Mouse (Mus musculus) MEL (cell line): Measurements from ENCODE around the gene Snx29. TPM values are rescaled to one million over a fixed set of nuclear protein-coding genes. Genes with fewer than 3 reads are reported as not detected.

Experiments used
- DNase-seq: peaks from one replicate; pipeline ENCODE4 v3.0.0; 2011; ENCODE audit warnings: low read depth, low spot score
- H3K27ac ChIP-seq: 2 replicates; pipeline ENCODE4 v1.5.1; 2012; ENCODE audit warnings: low read depth, mild to moderate bottlenecking, control low read depth, low read length, moderate library complexity; ENCODE audit not compliant: control insufficient read depth
- H3K27me3 ChIP-seq, 2 experiments: fragments of 150-350 bp in 1 of 2; sonication (generic) in 1 of 2; 2 replicates each; pipeline ENCODE4 v1.6.1; 2012; ENCODE audit warnings: low read length in 2 of 2, mild to moderate bottlenecking in 2 of 2, improper control_type of control experiment in 1 of 2, moderate library complexity in 1 of 2; ENCODE audit not compliant: insufficient read depth in 2 of 2, control insufficient read depth in 1 of 2
- H3K36me3 ChIP-seq, 2 experiments: 2 replicates each; pipeline ENCODE4 v1.6.1; 2012 to 2014; ENCODE audit warnings: low read length in 2 of 2, improper control_type of control experiment in 1 of 2, inconsistent platforms in 1 of 2, mild to moderate bottlenecking in 1 of 2; ENCODE audit not compliant: insufficient read depth in 2 of 2, control insufficient read depth in 1 of 2
- H3K4me1 ChIP-seq, 2 experiments: fragments of 150-350 bp in 1 of 2; sonication (generic) in 1 of 2; 2 replicates each; pipeline ENCODE4 v1.6.1; 2012; ENCODE audit warnings: low read length in 2 of 2, improper control_type of control experiment in 1 of 2, mild to moderate bottlenecking in 1 of 2; ENCODE audit not compliant: insufficient read depth in 2 of 2, control insufficient read depth in 1 of 2
- H3K4me3 ChIP-seq, 2 experiments: fragments of 150-350 bp in 1 of 2; sonication (generic) in 1 of 2; 2 replicates each; pipeline ENCODE4 v1.5.1; 2012; ENCODE audit warnings: low read depth in 2 of 2, low read length in 2 of 2, mild to moderate bottlenecking in 2 of 2, moderate library complexity in 2 of 2, control low read depth in 1 of 2, improper control_type of control experiment in 1 of 2; ENCODE audit not compliant: control insufficient read depth in 1 of 2, insufficient read depth in 1 of 2
- H3K79me2 ChIP-seq: 2 replicates; pipeline ENCODE4 v1.6.1; 2012; ENCODE audit warnings: mild to moderate bottlenecking, low read length, moderate library complexity; ENCODE audit not compliant: control insufficient read depth, poor library complexity, insufficient read depth
- H3K9ac ChIP-seq: 2 replicates; pipeline ENCODE4 v1.6.1; 2012; ENCODE audit warnings: low read depth, mild to moderate bottlenecking, control low read depth, low read length, moderate library complexity; ENCODE audit not compliant: control insufficient read depth, poor library complexity, severe bottlenecking
- H3K9me3 ChIP-seq: fragments of 150-350 bp; sonication (generic); replicated peaks from 2 replicates; pipeline ENCODE4 v1.6.1; 2012; ENCODE audit warnings: mild to moderate bottlenecking, low read length, improper control_type of control experiment, moderate library complexity; ENCODE audit not compliant: insufficient read depth
- ELF1 ChIP-seq: IDR thresholded peaks from 2 replicates; pipeline ENCODE4 v1.6.1; 2014; ENCODE audit warnings: low read depth, mild to moderate bottlenecking, inconsistent platforms, low read length, improper control_type of control experiment, moderate library complexity
- EP300 ChIP-seq, 2 experiments: IDR thresholded peaks; 2 replicates each; pipeline ENCODE4 v1.6.1; 2011; ENCODE audit warnings: improper control_type of control experiment in 2 of 2, low read length in 2 of 2, low read depth in 1 of 2, mild to moderate bottlenecking in 1 of 2
- GABPA ChIP-seq: IDR thresholded peaks from 2 replicates; pipeline ENCODE4 v1.6.1; 2012; ENCODE audit warnings: low read depth, mild to moderate bottlenecking, inconsistent platforms, low read length, improper control_type of control experiment, moderate library complexity
- JUND ChIP-seq: IDR thresholded peaks from 2 replicates; pipeline ENCODE4 v1.6.1; 2011; ENCODE audit warnings: low read depth, mild to moderate bottlenecking, improper control_type of control experiment, low read length
- KAT2A ChIP-seq: conservative IDR thresholded peaks from 2 replicates; pipeline ENCODE4 v1.6.1; 2012; ENCODE audit warnings: low read depth, low read length, improper control_type of control experiment, inconsistent platforms
- MAFK ChIP-seq: IDR thresholded peaks from 2 replicates; pipeline ENCODE4 v1.6.1; 2011; ENCODE audit warnings: low read depth, mild to moderate bottlenecking, low read length, improper control_type of control experiment, borderline replicate concordance
- MAX ChIP-seq: IDR thresholded peaks from 2 replicates; pipeline ENCODE4 v1.6.1; 2011; ENCODE audit warnings: low read length, improper control_type of control experiment
- MAZ ChIP-seq: IDR thresholded peaks from 2 replicates; pipeline ENCODE4 v1.6.1; 2012; ENCODE audit warnings: low read depth, mild to moderate bottlenecking, inconsistent platforms, low read length, improper control_type of control experiment
- MEF2A ChIP-seq: IDR thresholded peaks from 2 replicates; pipeline ENCODE4 v1.6.1; 2014; ENCODE audit warnings: low read depth, mild to moderate bottlenecking, inconsistent platforms, low read length, improper control_type of control experiment; ENCODE audit not compliant: poor library complexity, insufficient replicate concordance, severe bottlenecking; ENCODE audit errors: extremely low read depth
- MXI1 ChIP-seq: IDR thresholded peaks from 2 replicates; pipeline ENCODE4 v1.6.1; 2011; ENCODE audit warnings: mild to moderate bottlenecking, low read depth, low read length, improper control_type of control experiment
- MYB ChIP-seq: IDR thresholded peaks from 2 replicates; pipeline ENCODE4 v1.6.1; 2011; ENCODE audit warnings: mild to moderate bottlenecking, low read depth, low read length, improper control_type of control experiment
- MYC ChIP-seq: IDR thresholded peaks from 2 replicates; pipeline ENCODE4 v1.6.1; 2011; ENCODE audit warnings: low read depth, mild to moderate bottlenecking, low read length, improper control_type of control experiment, moderate library complexity
- NELFE ChIP-seq: IDR thresholded peaks from 2 replicates; pipeline ENCODE4 v1.6.1; 2011; ENCODE audit warnings: low read depth, low read length, improper control_type of control experiment
- NRF1 ChIP-seq: IDR thresholded peaks from 2 replicates; pipeline ENCODE4 v1.6.1; 2014; ENCODE audit warnings: low read depth, mild to moderate bottlenecking, inconsistent platforms, low read length, improper control_type of control experiment, moderate library complexity; ENCODE audit not compliant: poor library complexity, insufficient read depth, severe bottlenecking
- POLR2AphosphoS2 ChIP-seq: IDR thresholded peaks from 2 replicates; pipeline ENCODE4 v1.6.1; 2011; ENCODE audit warnings: low read length, improper control_type of control experiment
- POLR2AphosphoS5 ChIP-seq: IDR thresholded peaks from 2 replicates; pipeline ENCODE4 v1.6.1; 2012; ENCODE audit warnings: low read depth, borderline replicate concordance, mild to moderate bottlenecking, inconsistent platforms, low read length, moderate library complexity, mixed read lengths
- RAD21 ChIP-seq: IDR thresholded peaks from 2 replicates; pipeline ENCODE4 v1.6.1; 2011; ENCODE audit warnings: mild to moderate bottlenecking, low read depth, low read length, improper control_type of control experiment
- RCOR1 ChIP-seq: IDR thresholded peaks from 2 replicates; pipeline ENCODE4 v1.6.1; 2012; ENCODE audit warnings: low read depth, mild to moderate bottlenecking, inconsistent platforms, low read length, improper control_type of control experiment
- SIN3A ChIP-seq: IDR thresholded peaks from 2 replicates; pipeline ENCODE4 v1.6.1; 2012; ENCODE audit warnings: low read length, improper control_type of control experiment, inconsistent platforms
- SMC3 ChIP-seq: IDR thresholded peaks from 2 replicates; pipeline ENCODE4 v1.6.1; 2011; ENCODE audit warnings: low read depth, low read length, improper control_type of control experiment
- UBTF ChIP-seq: IDR thresholded peaks from 2 replicates; pipeline ENCODE4 v1.6.1; 2012; ENCODE audit warnings: low read depth, mild to moderate bottlenecking, inconsistent platforms, low read length, improper control_type of control experiment, moderate library complexity, borderline replicate concordance; ENCODE audit not compliant: insufficient read depth
- USF1 ChIP-seq: IDR thresholded peaks from 2 replicates; pipeline ENCODE4 v1.6.1; 2014; ENCODE audit warnings: low read depth, mild to moderate bottlenecking, inconsistent platforms, low read length, improper control_type of control experiment, moderate library complexity
- ZC3H11A ChIP-seq: IDR thresholded peaks from 2 replicates; pipeline ENCODE4 v1.6.1; 2012; ENCODE audit warnings: low read depth, mild to moderate bottlenecking, inconsistent platforms, low read length, improper control_type of control experiment
- ZMIZ1 ChIP-seq: IDR thresholded peaks from 2 replicates; pipeline ENCODE4 v1.6.1; 2012; ENCODE audit warnings: low read depth, mild to moderate bottlenecking, inconsistent platforms, low read length, improper control_type of control experiment, moderate library complexity
- polyA plus RNA-seq, 2 experiments: library from polyadenylated mRNA; stranded (reverse) in 1 of 2; unstranded in 1 of 2; fragments of >175 nt in 1 of 2; fragments of >200 nt in 1 of 2; gene quantifications; 2 replicates each; pipeline versions ENCODE4 v1.2.1 to v1.2.4; 2012; ENCODE audit warnings: low replicate concordance in 2 of 2, low read depth in 1 of 2; ENCODE audit not compliant: insufficient read length in 2 of 2, insufficient read depth in 1 of 2, missing spikeins in 1 of 2
- total RNA-seq: library from RNA; depleted of rRNA; stranded (reverse); fragments of 300-350 nt; gene quantifications from 2 replicates; pipeline ENCODE4 v1.2.3, GENCODE M21; 2012

Gene Snx29
- total and polyA plus RNA-seq, 3 experiments = 0.72 to 0.73 TPM; not detected in 1

- no peak overlapping the region for H3K27ac ChIP-seq
- H3K4me3 ChIP-seq = no peak overlapping the region
- H3K36me3 ChIP-seq = peaks cover 0 to 7% of the 10 kb centered on the region in 2 experiments; a peak in 2 of 4 replicates
- no peaks in the 10 kb centered on the region for H3K9me3 ChIP-seq
- no peak for TF ChIP-seq RAD21
- no peak for TF ChIP-seq JUND
- no peak for TF ChIP-seq EP300 (IDR thresholded peaks at IDR 0.05; ENCODE audit: low read depth in 1 of 2, low read length in 2 of 2)
- no peak for TF ChIP-seq RCOR1
- no peak for TF ChIP-seq MAFK
- no peak for TF ChIP-seq ZMIZ1
- TF ChIP-seq USF1 = no peak
- no peak for TF ChIP-seq ZC3H11A
- no peak for TF ChIP-seq POLR2AphosphoS5
- TF ChIP-seq MYB = no peak
- no peak for TF ChIP-seq SIN3A
- no peak for TF ChIP-seq MYC
- no peaks in the 10 kb centered on the region for H3K79me2 ChIP-seq
- H3K4me1 ChIP-seq = peaks cover 0 to 16% of the 10 kb centered on the region in 2 experiments; a peak in 2 of 4 replicates
- H3K9ac ChIP-seq = no peak overlapping the region
- DNase-seq = no peak
- H3K27me3 ChIP-seq = no peaks in the 10 kb centered on the region
Measured at GRCm38 (mm10) chr16:11615633-11616032, 292.9 kb downstream of the Snx29 start.

DNA sequence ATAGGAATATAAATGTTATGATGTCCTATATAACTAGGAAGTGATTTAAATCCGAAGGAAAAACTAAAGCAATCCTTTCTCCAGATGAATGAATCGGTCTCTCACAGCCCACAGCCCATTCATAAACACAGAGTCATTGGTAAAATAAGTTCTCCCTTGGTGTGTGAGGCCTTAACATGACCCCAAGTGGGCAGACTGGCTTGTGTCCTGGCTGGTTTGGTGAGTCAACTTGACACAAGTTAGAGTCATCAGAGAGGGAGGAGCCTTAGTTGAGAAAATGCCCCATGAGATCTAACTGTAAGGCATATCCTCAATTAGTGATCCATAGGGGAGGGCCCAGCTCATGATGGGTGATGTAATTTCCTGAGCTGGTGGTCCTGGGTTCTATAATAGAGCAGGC lies 297.2 kb downstream of the Snx29 start:
- H3K27me3 ChIP-seq = no peaks in the 10 kb centered on the region
- no peak overlapping the region for H3K9ac ChIP-seq
- no peak overlapping the region for H3K27ac ChIP-seq
- H3K4me3 ChIP-seq = no peak overlapping the region
- no peaks in the 10 kb centered on the region for H3K9me3 ChIP-seq
- no peaks in the 10 kb centered on the region for H3K79me2 ChIP-seq
- no peak for DNase-seq
- TF ChIP-seq NELFE (no peak), MAZ (no peak), RAD21 (no peak), GABPA (no peak), NRF1 (no peak), MAX (no peak), MEF2A (no peak), UBTF (no peak), KAT2A (no peak), RCOR1 (no peak), MAFK (no peak), POLR2AphosphoS2 (no peak), SMC3 (no peak), ELF1 (no peak), ZMIZ1 (no peak), EP300 (IDR thresholded peaks at IDR 0.05; ENCODE audit: low read depth in 1 of 2, low read length in 2 of 2) (no peak), MXI1 (no peak), MYB (no peak)
- peaks cover 0 to 1% of the 10 kb centered on the region in 2 experiments; a peak in 2 of 4 replicates for H3K36me3 ChIP-seq
- H3K4me1 ChIP-seq = peaks cover 0 to 5% of the 10 kb centered on the region in 2 experiments; a peak in 2 of 4 replicates
